Mouse (Mus musculus) olfactory bulb, adult 2 months (tissue): Measurements from ENCODE around the gene Dctn3.

Source experiments
- CTCF ChIP-seq: fragments of 200-500 bp; IDR thresholded peaks from 2 replicates; pipeline ENCODE4 v1.5.1; 2012; ENCODE audit warnings: low read depth, mild to moderate bottlenecking, low read length, moderate library complexity; ENCODE audit not compliant: insufficient read depth
- POLR2A ChIP-seq: fragments of 200-500 bp; IDR thresholded peaks from 2 replicates; pipeline ENCODE4 v1.6.1; 2012; ENCODE audit warnings: mild to moderate bottlenecking, low read depth, low read length, moderate library complexity; ENCODE audit not compliant: insufficient read depth

GRCm38 (mm10) chr4:41758021-41758420 lies 35.1 kb upstream of the Dctn3 start:
- TF ChIP-seq CTCF = no peak
- no peak for TF ChIP-seq POLR2A
